Mouse (Mus musculus) kidney, postnatal 25 days (tissue): ENCODE data around the gene Mctp2.
A peak's percentile ranks its signal among the peaks of the same experiment; 100 is the strongest.

Experiments used
- DNase-seq, 2 experiments: peaks; one replicate each; pipeline ENCODE4 v3.0.0; 2021; ENCODE audit warnings: mixed read lengths in 2 of 2

The Mctp2 gene

GRCm38 (mm10) chr7:72165726-72166701, 140.4 kb downstream of the Mctp2 start:
- peak; percentile 85 to 91 for DNase-seq

DNA sequence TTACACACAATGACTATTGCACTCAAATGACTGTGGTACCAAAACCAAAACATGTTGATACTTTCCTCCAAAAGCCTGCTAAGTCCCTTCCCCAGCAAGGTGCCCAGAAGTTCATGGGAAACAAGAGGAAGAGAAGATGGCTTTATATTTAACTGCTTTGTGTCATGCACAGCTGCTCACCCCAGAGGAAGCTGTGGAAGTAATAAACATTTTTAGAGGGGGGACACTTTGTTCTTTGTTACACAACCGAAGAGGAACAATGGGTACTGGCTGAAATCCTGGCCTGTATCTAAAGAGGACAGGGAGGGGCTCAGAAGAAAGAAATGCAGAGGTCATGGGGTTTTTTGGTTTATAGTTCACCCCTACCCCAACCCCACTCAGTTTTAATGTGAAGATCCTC, 144.2 kb downstream of the Mctp2 start:
- DNase-seq: peak in 1 of 2 experiments; percentile 47

DNA sequence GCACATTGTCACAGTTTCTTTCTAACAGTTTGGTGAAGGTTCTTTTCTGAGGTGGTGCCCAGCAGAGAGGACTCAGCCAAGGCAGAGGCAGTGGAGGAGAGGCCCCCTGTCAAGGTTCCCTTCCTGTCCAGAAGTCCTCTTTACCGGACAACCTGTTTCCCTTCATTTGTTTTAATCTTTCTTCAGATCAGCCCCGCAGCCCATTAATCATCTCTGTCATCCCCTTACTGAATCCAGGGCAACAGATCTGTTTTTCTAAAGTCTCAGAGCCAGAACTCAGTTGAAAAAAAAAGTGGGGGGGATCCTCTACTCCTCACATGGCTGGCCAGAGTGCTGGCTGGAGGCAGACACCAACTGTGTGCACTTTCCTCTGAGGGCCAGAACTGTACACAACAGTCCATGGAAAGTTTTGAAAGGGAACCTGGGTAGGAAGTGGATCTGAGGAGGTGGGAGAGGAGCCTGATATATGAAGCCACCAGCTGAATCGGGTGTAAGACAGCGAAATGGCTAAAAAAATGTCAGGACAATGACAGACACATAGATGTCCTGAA, 146.8 kb downstream of the Mctp2 start:
- peak; percentile 57 to 63 for DNase-seq

DNA sequence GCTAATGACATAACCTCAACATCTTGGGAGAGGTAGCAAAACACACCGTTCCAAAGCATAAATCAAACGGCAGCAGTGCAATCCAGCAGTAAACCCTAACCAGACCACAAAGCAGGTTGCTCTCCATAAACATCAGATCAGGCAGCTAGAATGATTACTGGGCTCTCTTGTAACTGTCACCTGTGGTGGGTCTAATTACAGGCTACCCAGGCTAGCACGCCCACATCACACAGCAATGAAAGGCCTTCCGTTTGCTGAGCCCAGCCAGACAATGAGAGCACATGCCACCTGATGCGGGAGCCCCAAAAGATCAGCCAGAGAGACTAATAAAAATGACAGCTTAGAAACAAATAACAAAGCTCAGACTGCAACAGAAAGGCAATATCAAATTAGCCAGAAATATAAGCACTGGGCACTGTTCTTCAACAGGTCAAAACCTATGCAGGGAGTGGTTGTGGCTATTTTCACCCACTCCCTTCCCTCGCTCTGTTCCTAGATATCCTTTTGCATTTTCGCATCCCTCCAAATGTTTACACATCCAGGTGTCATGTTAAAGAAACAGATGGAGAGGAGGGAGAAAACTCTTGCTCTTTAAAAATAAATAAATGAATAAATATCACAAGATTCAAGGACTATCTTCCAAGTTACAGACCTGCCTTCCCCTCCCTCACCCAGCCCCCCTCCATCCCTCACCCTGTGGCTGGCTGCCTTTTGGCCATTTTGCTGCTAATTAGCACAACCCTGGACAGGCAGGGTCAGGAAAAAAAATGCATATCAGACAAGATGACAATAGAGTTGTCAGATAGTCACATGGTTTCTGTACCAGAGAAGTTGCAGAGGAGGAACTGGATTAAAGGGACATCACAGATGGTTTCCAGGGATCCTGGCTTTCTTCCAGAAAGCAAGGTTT, 155.4 kb downstream of the Mctp2 start:
- no peak for DNase-seq

GRCm38 (mm10) chr7:72149073-72149472, 157.3 kb downstream of the Mctp2 start:
- peak; percentile 56 to 78 for DNase-seq

DNA sequence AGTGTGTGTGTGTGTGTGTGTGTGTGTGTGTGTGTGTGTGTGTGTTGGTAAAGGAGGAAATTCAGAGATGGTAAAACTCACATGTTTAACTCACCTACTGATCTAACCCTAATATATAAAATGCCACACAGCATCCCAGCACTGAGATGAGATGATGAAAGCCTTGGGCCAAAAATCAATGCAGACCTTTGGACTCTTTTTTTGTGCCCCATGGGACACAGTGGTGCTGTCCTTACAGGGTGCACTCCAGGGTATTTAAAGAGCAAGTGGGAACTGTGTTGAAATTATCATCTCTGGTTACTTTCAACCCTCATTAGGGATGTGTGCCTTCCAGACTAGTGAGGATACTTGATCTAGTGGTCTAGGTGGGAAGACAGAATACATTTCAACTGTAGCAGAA, 159.6 kb downstream of the Mctp2 start:
- no peak for DNase-seq

DNA sequence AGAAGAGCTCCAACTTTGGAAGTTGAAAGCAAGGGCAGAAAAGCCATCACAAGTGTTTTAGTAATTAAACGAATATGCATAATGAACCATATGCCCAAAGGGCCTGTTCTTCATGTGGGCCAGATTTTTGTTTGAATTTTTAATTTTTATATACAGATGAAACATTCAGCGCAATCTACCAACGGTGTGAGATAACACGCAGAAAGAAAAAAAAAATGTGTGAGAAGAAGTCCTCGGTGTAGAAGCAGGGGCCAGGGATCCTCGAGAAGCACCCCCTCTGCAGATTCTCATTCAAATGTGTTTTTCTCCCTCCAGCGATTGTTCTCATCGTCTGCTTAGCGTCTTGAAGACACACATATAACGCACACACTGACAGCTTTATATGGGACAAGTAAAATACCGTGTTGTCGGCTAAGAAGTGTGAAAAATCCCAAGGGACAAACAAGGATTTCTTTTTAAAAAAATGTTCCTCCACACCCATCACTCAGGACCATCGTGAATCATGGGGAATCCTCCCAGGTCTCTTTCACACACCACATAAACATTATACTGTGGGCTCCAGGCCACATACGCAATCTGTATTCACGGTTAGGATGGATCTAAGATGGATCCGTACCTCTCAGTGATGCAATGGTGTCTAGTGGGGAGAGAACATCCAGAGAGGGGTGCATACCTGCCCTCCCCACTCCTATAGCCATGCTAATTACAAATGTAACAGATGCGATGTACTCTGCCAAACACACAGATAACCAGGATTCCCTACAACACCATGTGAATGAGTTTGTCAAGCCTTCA, 160.5 kb downstream of the Mctp2 start:
- DNase-seq: no peak

GRCm38 (mm10) chr7:72138701-72139100, 167.7 kb downstream of the Mctp2 start:
- DNase-seq: no peak

DNA sequence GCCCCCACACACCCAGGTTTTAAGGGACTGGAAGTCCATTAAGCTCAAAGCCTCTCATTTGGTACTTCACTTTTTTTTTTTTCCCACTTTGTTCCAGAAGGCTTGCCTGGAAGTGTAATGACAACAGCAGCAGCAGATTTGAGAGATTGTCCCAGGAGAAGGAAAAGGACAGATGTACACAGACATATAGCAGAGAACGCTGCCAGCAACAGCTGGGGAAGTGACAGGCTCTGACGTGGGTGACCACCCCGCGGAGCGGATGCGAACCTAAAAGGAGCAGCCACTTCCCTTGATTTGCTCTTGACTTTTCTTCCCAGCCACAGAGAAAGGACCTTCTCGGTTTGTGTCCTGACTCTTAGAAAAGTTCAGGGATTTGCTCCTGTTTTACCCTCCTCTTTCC, 185.4 kb downstream of the Mctp2 start:
- no peak for DNase-seq

GRCm38 (mm10) chr7:72119713-72120112, 186.7 kb downstream of the Mctp2 start:
- DNase-seq: no peak

- DNase-seq: no peak
Measured at GRCm38 (mm10) chr7:72117376-72118077, 188.9 kb downstream of the Mctp2 start.

GRCm38 (mm10) chr7:72115073-72115472, 191.3 kb downstream of the Mctp2 start:
- no peak for DNase-seq

GRCm38 (mm10) chr7:72110578-72110977, 195.8 kb downstream of the Mctp2 start:
- DNase-seq: no peak

DNA sequence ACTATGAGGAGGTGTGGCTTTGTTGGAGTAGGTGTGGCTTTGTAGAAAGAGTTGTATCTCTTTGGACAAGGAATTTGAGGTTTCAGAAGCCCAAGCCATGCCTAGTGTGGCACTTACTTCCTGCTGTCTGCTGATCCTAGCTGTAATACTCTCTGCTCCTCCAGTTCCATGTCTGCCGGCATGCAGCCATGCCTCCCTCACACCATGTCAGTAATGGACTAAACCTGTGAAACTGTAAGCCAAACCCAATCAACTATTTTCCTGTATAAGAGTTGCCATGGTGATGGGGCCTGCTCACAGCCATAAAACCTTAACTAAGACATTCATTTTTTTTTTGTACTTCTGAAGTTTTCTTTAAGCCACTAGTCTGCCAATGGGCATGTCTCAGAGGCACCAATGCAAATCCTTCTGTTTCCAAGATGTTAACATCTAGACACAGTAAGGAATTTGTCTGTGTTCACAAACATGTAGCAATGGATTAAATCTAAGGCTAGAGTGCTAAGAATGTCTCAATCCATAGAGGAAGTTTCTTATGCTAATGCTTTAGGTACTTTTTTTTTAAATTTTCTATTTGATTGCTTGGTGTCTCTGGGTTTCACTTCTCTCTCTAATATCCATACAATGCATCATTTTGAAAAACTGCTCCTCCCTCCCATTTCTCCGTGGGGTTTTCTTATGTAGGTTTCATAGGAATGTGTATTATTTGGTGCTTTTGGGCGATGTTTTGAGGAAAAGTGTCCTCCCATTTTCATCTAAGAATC, 197.6 kb downstream of the Mctp2 start:
- DNase-seq: no peak

GRCm38 (mm10) chr7:72104170-72104569, 202.2 kb downstream of the Mctp2 start:
- DNase-seq: no peak

DNA sequence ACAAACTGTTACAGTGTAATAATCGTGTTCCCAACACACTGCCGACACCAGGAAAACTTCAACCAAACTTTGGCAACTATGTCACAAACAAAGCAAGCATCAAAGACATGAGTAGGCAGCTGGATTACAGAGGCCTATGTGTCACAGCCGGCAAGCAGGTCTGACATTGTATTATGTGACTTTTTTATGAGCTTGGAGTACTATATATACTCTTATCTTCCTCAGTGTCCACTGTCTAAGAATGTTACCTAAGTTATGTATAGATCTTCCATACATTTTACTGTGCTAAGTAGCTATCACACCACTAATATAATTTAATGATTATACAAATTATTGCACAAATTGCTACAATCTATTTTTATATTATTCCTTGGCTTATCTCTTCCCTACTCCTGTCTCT, 202.8 kb downstream of the Mctp2 start:
- DNase-seq: no peak

GRCm38 (mm10) chr7:72100683-72101082, 205.7 kb downstream of the Mctp2 start:
- DNase-seq: no peak

- DNase-seq: no peak
Measured at GRCm38 (mm10) chr7:72098603-72099002, 207.8 kb downstream of the Mctp2 start.

GRCm38 (mm10) chr7:72096973-72097372, 209.4 kb downstream of the Mctp2 start:
- DNase-seq: no peak

DNA sequence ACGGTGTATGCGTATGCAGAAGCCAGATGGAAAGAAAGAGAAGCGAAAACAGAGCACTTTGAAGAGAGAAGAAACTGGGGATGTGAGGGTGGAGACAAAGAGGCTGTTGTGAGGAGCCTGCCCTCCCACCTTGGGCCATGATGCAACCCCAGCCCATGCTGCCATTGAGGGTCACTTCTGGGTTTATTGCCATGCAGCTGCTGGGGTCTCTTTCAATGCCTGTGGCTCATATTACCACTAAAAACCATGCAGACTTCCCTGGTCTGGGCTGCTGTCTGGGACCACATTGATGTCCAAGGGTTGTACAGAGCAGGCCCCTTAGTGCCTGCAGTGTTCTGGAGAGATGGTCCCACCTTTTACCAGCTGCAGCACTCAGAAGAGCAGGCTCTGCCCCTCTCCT, 210.0 kb downstream of the Mctp2 start:
- no peak for DNase-seq
